Mouse (Mus musculus) B cell, adult 62 days (primary cell): ENCODE measurements around the gene Hpgd. TPM values are rescaled to one million over a fixed set of nuclear protein-coding genes. Genes with fewer than 3 reads are reported as not detected.

Source experiments
- total RNA-seq: library from RNA; stranded (reverse); gene quantifications from 4 replicates; pipeline ENCODE4 v1.2.4, GENCODE M21; 2023

Gene Hpgd
- total RNA-seq, result 1.7 to 3.4 TPM (median 2.8 TPM) in 4 replicates

GRCm38 (mm10) chr8:56294373-56294877 lies at the start of gene Hpgd:
TSS of gene Hpgd (plus strand) at chr8:56294585.

